Mouse (Mus musculus) cerebellum, postnatal 36 days (tissue): ENCODE data around the gene Gm20777.
"Not testable (repeated sequence)": the region's sequence is repeated elsewhere in the genome, so short reads cannot be mapped to it uniquely, and the experiment has no call there.

Source experiments
- DNase-seq, 2 experiments: peaks; one replicate each; pipeline ENCODE4 v3.0.0; 2021 to 2022; ENCODE audit warnings: mixed read lengths in 2 of 2

Gm20777 gene

GRCm38 (mm10) chrY:10752350-10752749, at the start of gene Gm20777:
Gene Gm20777, minus strand, starts transcription at chrY:10752450.
- DNase-seq, result not testable (repeated sequence)

GRCm38 (mm10) chrY:10709551-10709950, 42.7 kb downstream of the Gm20777 start:
- DNase-seq, result peak in 1 of 2 experiments; percentile 4

- peak in 1 of 2 experiments; percentile 0 for DNase-seq
Observed at GRCm38 (mm10) chrY:10708761-10709160, 43.5 kb downstream of the Gm20777 start.

- DNase-seq, result peak in 1 of 2 experiments; percentile 0
Observed at GRCm38 (mm10) chrY:10708226-10708625, 44.0 kb downstream of the Gm20777 start.

GRCm38 (mm10) chrY:10706686-10707085, 45.6 kb downstream of the Gm20777 start:
- DNase-seq, result peak in 1 of 2 experiments; percentile 0
